Mouse (Mus musculus) Muller cell, postnatal 12 days (primary cell): ENCODE data around the gene Nt5m.

Experiments
- DNase-seq: peaks from one replicate; pipeline ENCODE4 v3.0.0-alpha.2; 2015; ENCODE audit errors: inconsistent ontology term

Nt5m gene

GRCm38 (mm10) chr11:59902045-59902726 lies 62.9 kb downstream of the Nt5m start:
- peak; percentile 6 for DNase-seq

GRCm38 (mm10) chr11:59906521-59907123 lies 67.4 kb downstream of the Nt5m start:
- no peak for DNase-seq

GRCm38 (mm10) chr11:59908446-59908845 lies 69.2 kb downstream of the Nt5m start:
- no peak for DNase-seq

- DNase-seq: no peak
Measured at GRCm38 (mm10) chr11:59910586-59910985, 71.3 kb downstream of the Nt5m start.

GRCm38 (mm10) chr11:59911523-59911922 lies 72.3 kb downstream of the Nt5m start:
- DNase-seq: no peak

- DNase-seq: no peak
Measured at GRCm38 (mm10) chr11:59913702-59914101, 74.5 kb downstream of the Nt5m start.

- DNase-seq: no peak
Measured at GRCm38 (mm10) chr11:59918014-59918413, 78.8 kb downstream of the Nt5m start.

- no peak for DNase-seq
Measured at GRCm38 (mm10) chr11:59919401-59919800, 80.2 kb downstream of the Nt5m start.

GRCm38 (mm10) chr11:59920331-59920730 lies 81.1 kb downstream of the Nt5m start:
- DNase-seq: no peak

- DNase-seq: no peak
Measured at GRCm38 (mm10) chr11:59921265-59921664, 82.0 kb downstream of the Nt5m start.

GRCm38 (mm10) chr11:59930031-59930430 lies 90.8 kb downstream of the Nt5m start:
- DNase-seq: no peak
